Mouse (Mus musculus) megakaryocyte-erythroid progenitor cell, adult 5-6 weeks (primary cell): ENCODE results near the gene Prss38. TPM values are rescaled to one million over a fixed set of nuclear protein-coding genes. Genes with fewer than 3 reads are reported as not detected.
A peak's percentile ranks its signal among the peaks of the same experiment; 100 is the strongest.
"Not testable (repeated sequence)": the region's sequence is repeated elsewhere in the genome, so short reads cannot be mapped to it uniquely, and the experiment has no call there.

Experiments used
- ATAC-seq: replicated peaks from 2 replicates; pipeline ENCODE4 v1.8.0; 2016; ENCODE audit warnings: mild to moderate bottlenecking, inconsistent platforms; ENCODE audit not compliant: severe bottlenecking, poor library complexity, low FRiP score, low TSS enrichment
- total RNA-seq, 2 experiments: library from RNA; stranded (forward) in 1 of 2; stranded (reverse) in 1 of 2; fragments of 200-1000, 215-1000 nt in 1 of 2; fragments of >200 nt in 1 of 2; fragmentation: Nextera tagmentation in 1 of 2; gene quantifications; 2 replicates each; pipeline ENCODE4 v1.2.3; 2014 to 2017

Gene Prss38
- total RNA-seq, 2 experiments from 2014 or later = not detected

DNA sequence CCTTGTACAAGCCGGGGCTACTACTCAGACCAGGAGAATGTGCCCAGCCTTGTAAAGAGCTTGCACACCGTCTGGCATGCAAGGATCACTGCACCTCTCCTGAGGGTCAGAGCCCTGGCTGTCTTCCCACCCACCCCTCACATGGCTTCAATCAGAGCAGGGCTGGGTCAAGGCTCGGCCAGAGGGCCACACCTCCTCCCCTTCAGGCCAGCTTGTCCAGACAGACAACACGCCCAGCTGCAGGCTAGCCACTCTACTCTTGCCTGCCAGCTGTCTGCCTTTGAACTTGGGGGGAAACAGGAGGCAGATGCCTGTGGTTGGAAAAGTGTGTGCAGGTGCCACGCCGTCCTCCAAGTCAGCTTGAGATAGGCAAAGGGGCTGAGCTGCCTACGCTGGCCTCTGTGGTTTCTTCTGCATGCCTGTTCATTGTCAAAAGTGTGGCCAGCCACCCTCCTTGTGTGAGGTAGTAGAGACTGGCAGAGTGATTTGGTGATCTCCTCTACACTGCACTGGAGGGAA, 9.0 kb upstream of the Prss38 start:
- ATAC-seq = peak; percentile 60; the same call in 1 of the 2 replicates

DNA sequence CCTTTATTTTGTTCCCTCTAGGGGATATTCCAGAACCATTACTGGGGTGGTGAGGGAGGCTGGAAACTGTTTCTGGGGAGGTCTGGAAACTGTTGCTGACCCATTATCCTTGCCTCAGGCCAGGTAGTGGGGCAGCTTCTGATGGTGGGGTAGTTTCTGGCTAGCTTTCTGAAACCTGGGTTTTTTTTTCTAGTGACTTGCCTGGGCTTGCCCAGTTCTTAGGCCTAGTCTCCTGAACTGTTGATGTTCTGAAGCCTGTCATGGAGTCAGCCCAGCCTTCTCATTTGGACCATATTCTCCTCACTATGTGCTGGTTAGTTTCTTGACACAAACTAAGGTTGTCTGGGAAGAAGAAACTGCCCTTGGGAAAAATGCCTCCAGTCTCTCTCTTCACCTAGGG, 4.1 kb upstream of the Prss38 start:
- ATAC-seq = no peak

DNA sequence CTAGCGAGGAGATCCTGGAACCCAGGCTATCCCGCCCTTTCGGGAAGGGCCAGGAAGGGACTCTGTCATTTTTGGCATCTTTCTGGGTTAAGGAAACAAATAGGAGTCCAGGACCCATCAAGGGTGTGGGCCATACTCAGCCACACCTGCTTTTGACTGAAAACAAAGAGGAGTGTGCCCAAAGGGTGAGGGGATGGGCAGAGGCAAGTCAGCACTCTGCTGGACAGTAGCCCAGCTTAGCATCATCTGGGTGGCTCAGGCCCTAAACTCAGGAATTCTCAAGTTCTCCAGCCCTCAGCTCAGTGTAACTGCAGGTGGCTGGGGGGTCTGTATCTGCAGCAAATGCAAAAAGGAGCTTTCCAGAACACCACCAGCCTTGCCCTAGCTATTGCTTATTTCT, 2.5 kb upstream of the Prss38 start:
- ATAC-seq = no peak

DNA sequence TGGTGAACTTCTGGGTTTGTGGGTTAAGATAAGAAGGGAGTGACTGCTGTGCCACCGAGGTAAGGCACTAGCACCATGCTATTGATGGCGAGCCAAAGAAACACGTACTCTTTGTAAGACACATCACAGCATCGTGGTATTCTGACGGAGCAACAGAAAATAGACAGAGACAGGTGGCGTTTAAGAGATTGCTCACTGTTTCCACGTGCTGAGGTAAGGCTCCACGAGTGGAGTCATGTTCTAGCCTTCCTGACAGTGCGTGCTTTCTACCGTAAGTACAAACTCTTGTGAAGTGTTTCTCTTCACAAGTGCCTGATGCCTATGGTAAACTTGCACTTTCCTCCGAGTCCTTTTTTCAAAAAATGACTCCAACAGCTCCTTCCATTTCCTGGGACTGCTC, 5.6 kb downstream of the Prss38 start:
- no peak for ATAC-seq

DNA sequence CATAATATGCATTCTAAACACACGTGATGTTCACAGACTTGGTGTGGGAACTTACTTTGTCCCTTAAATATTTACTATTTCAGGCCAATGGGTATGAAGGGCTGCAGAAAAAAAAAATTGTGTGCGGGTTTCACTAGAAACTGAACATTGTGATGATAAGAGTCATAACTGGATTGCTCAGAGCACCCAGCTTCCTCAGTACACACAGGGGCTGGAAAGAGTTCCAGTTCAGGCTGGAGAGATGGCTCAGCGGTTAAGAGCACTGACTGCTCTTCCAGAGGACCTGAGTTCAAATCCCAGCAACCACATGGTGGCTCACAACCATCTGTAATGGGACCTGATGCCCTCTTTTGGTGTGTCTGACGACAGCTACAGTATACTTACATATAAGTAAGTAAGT, 7.5 kb downstream of the Prss38 start:
- ATAC-seq = not testable (repeated sequence)

DNA sequence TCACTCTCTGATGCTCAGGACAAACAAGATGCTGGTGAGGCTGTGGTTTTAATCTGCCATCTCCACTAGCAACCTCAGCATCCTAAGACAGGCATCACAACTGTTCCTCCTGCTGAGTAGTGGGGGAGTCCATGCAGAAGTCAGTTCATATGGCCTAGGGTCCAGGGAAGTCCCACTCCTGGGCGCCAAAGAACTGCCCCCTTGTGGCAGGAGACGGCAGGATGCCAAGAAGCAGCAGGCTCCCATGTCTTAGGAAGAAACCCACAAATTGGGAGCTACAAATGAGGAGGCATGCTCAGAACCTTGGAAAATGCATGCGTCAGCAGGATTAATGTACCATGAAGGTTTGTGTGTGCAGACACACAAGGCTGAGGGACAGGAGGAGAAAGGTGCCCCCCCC, 8.8 kb downstream of the Prss38 start:
- no peak for ATAC-seq

DNA sequence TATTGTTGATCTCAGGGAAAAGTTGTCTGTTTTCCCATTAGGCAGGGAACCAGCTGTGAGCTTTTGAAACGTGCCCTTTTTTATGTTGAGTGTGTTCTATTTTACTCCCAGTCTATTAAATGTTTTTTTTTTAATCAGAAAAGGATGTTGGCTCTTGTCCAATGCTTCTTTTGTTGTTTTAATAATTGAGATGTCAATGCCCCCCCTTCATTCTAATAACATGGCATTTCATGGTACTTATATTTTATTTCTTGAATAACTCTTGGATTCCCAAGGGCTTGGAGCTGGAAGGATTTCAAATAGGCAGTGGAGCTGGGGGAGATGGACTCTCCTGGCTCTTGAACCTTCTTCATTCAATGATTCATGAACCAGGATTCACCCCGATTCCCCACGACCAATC, 9.4 kb downstream of the Prss38 start:
- no peak for ATAC-seq

DNA sequence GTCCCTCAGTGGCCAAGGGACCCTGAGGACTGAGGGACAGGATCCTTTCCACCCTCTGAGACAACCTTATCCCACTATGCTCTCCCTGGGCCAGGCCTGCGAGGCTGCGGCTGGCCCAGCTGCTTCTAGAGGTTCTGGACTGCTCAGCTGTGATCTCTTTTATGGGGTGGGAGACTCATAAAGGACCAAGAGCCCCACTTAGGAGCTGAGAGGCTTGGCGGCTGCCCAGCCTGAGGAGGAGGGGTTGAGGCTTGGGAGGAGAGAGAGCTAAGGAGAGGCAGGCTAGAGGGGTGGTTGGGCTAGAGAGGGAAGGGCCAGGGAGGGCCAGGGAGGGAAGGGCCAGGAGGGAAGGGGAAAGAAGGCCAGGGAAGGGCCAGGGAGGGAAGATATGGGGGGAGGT, 11.0 kb downstream of the Prss38 start:
- no peak for ATAC-seq

DNA sequence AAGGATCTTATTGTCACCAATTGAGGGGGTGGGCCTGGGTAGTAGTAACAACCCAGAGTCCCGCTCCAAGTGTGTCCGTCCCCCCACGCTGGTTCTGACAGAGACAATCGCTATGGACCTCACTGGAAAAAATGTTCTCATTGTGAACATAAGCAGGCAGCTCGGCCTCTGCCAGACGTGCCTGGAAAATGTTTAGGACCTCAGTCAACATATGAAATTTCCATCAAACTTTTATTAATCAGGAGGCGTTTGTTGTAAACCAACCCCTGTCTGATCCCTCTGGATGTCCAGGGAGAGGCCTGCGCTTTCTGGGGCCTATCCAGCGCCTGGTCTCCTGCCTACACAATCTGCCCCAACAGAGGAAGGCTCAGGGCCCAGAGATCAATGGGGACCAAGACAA, 11.4 kb downstream of the Prss38 start:
- no peak for ATAC-seq

DNA sequence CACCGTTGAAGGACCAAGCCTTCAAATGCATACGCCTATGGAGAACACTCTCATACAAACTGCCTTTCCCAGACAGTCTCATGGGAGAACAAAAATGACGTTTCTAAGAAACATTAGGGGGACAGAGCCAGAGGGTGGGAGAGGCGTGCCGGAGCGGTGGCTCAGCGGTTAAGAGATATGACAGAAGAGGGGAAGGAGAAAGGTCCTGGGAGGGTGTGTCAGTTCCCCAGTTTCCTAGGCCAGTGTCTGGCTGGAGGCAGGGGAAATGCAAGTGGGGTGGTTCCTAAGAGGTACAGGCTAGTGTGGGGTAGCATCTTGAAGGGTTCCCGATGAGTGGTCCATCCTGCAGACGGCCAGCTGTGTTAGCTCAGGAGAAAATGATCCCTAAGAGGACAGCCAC, 14.2 kb downstream of the Prss38 start:
- no peak for ATAC-seq

DNA sequence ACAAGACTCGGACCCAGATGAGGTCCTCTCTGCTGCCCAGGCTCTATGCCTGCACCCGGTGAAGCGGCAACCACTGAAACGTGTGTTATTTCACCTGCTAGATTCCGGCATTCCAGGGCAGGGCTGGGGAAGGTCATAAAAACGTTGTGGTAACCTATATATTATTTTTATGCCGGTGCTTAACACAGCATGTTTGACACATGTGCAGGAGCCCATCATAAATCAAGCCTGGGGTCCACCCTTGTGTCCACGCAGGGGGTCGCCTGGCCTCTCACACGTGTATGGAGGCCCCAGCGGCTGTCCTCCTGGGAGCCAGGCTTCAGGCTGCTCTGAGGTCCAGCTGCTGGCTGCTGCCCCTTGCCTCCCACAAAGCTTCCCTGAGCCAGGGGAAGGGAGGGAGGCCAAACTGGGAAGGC, 18.6 kb downstream of the Prss38 start:
- no peak for ATAC-seq

DNA sequence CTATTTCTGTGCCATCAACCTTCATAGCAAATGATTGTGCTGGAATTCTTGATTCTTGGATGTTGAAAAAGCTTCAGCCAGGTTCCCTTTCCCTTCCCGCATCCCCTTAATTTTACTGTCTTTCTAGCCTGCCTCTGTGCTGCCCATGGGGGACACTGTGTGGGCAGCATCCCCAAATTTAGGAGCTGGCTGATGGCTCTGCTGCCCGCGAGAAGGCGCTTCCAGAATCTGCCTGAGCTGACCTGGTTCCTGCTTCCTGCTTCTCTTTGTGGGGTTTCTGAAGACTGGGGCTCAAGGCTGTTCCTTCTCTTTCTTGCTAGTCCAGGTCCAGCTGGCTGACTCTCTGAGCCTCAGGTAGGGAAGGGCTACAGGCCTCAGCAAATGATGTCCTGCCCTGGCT, 20.7 kb downstream of the Prss38 start:
- ATAC-seq = no peak

DNA sequence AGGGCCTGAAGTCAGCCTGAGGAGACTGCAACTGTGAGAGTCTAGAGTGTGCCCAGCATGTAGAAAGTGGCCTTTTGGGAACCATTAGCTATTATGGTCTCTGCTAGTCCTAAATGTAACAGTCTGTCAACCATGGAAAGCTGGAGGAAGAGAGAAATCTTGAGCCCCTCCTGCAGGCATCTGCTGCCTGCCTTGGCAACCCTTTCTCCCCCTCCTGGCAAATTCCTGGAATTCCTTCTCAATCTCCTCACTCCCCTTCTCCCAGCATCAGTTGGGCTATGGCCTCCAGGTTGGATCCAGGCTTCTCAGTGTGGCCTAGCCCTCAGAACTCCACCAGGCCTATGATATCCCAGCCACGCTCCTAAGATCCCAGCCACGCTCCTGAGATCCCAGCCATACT, 25.1 kb downstream of the Prss38 start:
- no peak for ATAC-seq

DNA sequence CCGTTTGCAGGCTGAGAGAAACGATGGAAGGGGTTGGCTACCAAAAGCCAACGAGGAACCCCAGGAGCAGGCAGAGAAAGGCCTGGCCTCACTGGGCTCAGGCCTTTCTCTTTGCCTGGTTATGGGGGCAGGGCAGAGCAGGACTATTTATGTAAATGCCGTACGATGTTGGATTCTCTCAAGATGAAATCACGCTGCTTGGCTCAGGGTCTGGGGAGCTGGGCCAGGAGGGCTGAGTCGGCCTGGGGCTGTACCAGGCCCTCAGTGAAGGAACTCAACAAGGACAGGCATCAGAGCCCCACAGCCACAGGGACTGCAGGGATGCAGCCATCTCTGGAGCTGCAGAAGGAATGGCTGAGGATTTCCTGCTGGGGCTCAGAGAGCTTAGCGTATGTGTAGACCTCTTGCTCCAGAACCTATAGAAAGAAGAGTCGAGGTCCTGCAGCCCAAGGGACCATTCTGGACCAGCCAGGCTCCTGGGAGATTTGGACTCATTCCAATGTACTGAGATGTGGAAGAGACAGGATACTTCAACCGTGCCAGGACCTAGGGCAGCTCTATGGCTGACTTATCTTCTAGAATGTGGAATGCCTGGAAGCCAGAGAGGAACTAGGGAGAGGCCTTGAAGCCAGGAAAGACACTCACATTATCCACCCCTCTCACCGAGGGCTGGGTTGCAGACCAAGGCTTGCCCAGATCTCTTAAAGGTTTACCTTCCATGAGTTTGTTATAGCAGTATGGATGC, 29.1 kb downstream of the Prss38 start:
- no peak for ATAC-seq

DNA sequence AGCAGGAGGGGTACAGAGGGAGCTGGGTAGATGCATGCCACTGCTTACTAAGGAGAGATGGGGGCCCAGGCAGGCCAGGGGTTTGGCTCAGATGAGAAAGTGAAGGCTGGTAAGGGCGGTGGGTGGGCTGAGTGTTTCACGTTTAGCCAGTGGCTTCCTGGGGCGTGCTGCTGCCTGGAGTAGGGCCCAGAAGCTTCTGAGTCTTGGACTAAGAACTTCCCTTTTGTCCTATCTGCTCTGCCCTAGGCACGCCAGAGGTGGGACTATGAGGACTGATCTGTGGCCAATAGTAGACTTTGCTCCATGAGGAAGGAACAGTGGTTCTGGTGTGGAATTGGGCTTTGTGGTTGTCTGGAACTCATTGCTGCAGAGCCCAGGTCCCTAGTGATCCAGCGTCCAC, 32.5 kb downstream of the Prss38 start:
- no peak for ATAC-seq

DNA sequence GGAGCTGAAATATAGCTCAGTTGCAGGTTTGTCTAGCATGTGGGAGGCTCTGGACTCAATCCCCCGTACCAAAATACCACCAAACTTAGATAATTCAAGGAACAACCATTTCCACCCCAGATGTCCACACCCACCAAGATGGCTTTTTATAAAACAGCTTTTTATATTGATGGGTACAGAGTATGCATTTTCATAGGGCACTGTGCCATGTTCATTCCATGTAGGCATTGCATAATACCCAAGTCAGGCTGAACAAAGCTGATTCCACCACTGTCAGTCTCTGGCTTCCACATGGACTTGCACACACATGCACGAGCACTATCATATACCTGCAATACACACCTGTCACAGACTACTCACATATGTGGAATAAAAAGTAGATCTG, 36.7 kb downstream of the Prss38 start:
- no peak for ATAC-seq

DNA sequence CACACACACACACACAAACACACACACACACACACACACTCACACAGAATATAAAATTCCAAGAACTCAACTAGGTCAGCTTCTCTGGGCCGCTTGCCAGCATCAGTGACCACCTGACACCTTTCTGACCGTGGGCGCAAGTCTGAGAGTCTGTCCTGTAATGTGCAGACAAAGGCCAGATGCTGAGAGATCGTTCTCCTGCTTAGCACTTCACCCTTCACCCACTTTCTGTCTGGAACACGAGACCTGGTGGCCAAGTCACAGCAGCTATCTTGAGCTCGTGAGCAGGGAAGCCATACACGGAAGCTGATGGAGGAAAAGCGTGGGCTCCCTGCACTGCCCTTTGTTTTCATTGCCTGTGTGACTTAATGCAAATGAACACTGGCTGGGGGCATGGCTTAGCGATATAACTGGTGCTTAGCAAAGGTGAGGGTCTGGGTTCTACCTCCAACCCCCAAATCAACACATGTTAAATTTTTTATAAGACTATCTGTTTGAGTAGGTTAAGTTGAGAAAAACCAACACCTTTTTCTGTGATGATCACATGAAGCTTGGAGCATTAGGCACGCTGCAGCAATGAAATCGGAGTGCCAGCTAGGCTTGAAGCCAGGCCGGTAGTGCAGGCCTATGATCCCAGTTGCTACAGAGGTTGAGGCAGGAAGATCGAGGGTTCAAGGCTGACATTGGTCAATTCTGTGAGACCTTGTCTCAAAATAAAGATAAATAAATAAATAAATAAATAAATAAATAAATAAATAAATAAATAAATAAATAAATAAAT, 37.3 kb downstream of the Prss38 start:
- ATAC-seq = no peak

DNA sequence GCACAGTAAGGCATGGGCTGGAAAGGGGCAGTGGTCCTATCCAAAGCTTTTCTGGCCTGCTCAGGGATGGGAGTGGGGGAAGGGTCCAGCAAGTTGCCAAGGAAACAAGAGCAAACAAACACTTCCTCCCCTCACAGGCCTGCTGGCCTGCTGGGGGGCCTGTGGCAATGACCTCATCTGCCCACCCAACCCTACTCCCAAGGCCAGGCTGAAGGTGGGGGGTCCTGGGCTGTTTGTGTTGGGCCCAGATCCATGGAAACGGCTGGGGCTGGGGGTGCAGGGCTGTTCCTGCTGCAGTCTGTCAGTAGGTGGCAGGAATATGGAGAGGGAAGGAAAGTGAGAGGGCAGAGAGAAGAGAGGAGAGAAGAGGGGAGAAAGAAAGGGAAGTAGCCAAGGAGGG, 39.1 kb downstream of the Prss38 start:
- ATAC-seq = no peak

DNA sequence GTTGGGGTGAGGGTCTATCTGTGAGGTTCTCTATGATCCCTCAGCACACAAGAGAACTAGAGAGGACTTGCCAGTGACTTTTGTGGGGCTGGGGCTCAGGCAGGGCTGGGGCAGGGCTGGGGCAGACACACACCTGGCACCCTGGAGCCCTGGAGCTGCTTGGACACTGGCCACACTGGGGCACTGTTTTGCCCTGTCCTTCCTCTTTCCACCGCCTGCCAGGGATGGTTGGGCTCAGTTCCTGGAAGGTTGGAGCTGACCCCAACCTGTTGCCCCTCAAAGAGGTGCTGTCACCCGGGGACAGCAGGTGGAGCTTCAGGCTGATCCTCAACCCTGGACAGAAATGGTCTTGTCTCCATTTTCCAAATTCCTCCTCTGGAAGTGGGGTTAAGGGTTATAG, 39.5 kb downstream of the Prss38 start:
- no peak for ATAC-seq

DNA sequence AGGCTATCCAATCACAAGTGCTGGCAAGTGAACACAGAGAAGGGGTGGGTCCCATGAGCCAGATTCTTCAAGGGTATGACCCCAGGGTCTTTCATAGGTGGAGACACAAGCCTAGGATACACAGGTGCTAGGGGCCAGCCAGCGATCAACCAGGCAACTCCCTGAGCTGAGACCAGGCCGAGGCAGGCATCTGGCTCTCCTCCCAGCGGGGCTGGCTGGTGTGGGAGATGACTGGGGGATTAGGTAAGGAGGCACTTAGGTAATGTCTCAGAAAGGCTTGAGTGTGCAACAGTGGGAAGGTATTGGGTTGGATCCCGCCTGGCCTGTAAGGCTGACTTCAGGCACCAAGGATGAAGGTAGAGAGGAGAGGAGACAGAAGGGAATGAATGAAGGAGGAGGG, 40.3 kb downstream of the Prss38 start:
- no peak for ATAC-seq

DNA sequence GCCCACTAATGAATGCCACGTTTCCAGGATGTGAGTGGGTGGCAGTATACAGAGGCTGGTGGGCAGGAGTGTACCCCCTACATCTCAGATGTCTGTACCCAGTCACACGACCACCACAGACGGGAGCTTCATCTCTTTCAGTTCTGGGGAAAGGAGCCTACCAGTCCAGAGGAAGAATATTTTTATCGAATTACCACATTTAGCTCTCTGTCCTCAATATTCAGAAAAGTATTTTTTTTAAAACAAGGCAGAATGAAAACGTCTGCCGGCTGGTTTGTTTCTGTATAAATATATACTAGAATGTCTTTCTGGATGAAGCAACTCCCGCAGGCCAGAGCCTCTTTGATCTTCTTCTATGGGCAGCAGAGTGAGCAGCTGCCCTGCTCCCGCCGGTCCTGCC, 42.5 kb downstream of the Prss38 start:
- no peak for ATAC-seq
